Mouse (Mus musculus): ENCODE data around the gene Ss18l2.

Ss18l2 gene

DNA sequence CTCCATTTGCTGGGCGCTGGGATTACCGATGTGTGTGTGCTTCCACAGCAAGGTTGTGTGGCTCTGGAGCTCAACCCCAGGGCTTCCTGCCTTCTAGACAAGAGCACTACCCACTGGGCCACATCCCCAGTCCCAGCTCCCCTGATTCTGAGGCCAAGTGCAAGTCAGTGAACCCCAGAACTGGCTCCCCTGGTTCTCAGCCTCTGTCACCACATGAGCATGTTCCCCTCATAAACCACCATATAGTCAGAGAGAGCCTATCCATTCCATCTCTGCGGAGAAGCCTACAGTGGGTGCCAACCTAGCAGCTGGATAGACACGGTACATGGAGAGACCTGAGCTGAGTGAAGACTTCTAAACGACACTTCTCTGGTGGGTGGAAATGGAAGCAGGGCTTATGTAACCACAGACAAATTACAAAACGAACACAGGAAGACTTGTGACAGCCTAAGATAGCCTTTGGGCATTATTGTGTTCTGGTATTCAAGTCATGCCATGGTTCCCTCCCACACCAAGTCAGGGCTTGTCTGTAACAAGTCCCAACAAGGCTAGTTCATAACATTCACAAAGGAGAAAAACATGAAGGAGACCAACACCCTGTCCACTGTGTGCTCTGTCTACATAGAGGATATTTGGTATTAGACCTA is 4.0 kb upstream of the Ss18l2 start:
- no peaks in the 10 kb centered on the region for H3K9me3 ChIP-seq (ENCODE audit: low read length)

DNA sequence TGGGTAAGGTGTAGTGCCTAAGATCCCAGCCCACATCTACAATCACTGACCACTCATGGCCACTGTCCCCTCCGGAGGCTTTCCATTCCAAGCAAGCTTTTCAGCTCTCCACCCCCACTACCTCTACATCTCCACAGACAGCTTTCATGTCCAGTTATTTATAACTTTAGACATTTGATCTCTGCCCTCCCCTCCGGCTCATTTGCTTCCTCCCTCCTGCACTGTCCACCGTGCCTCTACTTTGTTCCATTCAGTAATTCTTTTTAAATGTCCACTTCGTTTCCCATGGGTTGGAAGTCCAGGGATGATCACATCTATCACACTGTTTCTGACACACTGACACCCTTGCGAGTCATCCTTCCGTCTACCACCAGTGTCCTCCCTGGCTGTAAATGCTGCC is 2.3 kb upstream of the Ss18l2 start:
- H3K9me3 ChIP-seq (ENCODE audit: low read length), result no peaks in the 10 kb centered on the region
- no peak for TF ChIP-seq CTCF (conservative IDR thresholded peaks at IDR 0.05; ENCODE audit: low read length)
- no peak overlapping the region for H3K4me3 ChIP-seq (replicated peaks; ENCODE audit: low read length)
- H3K4me1 ChIP-seq (replicated peaks; ENCODE audit: low read depth, low read length), result peaks cover 49% of the 10 kb centered on the region
- H3K36me3 ChIP-seq (ENCODE audit: insufficient read depth, low read length), result peaks cover 13% of the 10 kb centered on the region
- H3K27me3 ChIP-seq (ENCODE audit: insufficient read depth, low read length), result no peaks in the 10 kb centered on the region; the same call in 1 of the 2 replicates

More for the DNA sequence above, 4.0 kb upstream of the Ss18l2 start:
- TF ChIP-seq NANOG (IDR thresholded peaks at IDR 0.05; ENCODE audit: borderline replicate concordance, low read length) (no peak), CTCF (conservative IDR thresholded peaks at IDR 0.05; ENCODE audit: low read length) (no peak), POU5F1 (IDR thresholded peaks at IDR 0.05; ENCODE audit: borderline replicate concordance, low read length) (no peak)
- Histone ChIP-seq H3K36me3 (ENCODE audit: insufficient read depth, low read length) (0 out of 2 replicates have a peak, but pooled peaks cover 3% of the 10 kb centered on the region), H3K4me3 (replicated peaks; ENCODE audit: low read length) (peak overlapping the region; percentile 87; the same call in 1 of the 2 replicates), H3K4me1 (replicated peaks; ENCODE audit: low read depth, low read length) (peaks cover 48% of the 10 kb centered on the region), H3K27me3 (ENCODE audit: insufficient read depth, low read length) (no peaks in the 10 kb centered on the region; the same call in 1 of the 2 replicates)

DNA sequence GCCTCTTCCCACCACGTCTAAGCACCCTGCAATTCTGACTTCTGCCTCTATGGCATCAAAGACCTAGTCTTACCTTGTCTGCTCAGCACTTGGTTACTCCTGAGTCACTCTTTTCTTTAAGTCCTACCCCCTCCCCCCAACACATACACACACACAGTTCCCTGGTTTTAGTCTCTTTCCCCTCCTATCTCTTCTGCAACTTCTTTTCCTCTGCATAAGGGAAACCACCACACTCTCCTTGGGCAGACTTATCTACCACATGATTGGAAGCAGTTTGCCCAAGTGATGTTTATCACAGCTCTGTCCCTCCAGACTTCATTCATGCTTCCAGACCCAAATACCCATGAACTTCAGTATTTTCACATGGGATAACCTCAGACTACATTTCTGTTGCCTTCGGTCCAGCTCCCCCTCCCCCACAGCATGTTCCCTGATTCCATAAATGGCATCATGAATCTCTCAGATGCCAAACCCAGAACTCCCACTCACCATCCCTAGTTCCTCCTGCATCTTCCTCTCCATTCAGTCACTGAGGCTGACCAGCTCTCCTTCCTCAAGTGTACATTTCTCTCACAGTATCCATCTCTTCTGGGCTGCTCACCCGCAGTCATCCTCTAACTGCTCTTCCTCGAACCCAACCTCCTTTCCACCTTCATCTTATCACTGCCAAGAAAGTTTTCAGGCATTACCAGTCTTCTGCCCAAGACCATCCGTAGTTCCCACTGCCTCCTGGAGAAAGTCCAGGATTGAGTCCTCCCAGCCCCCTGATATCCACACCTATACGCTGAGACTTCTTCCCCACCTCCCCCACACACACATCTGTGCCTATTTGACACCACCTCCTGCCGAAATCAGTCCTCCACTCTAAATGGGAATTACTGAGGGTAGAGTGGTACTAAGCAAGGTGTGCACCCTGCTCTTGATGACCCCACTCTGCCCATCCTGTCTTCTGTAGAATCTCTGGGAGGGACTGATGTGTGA is 1.3 kb upstream of the Ss18l2 start:
- peaks cover 21% of the 10 kb centered on the region for H3K36me3 ChIP-seq (ENCODE audit: insufficient read depth, low read length)
- no peaks in the 10 kb centered on the region for H3K9me3 ChIP-seq (ENCODE audit: low read length)
- no peak overlapping the region for H3K4me3 ChIP-seq (replicated peaks; ENCODE audit: low read length)
- no peaks in the 10 kb centered on the region; the same call in 1 of the 2 replicates for H3K27me3 ChIP-seq (ENCODE audit: insufficient read depth, low read length)
- peaks cover 39% of the 10 kb centered on the region for H3K4me1 ChIP-seq (replicated peaks; ENCODE audit: low read depth, low read length)
- TF ChIP-seq NANOG (IDR thresholded peaks at IDR 0.05; ENCODE audit: borderline replicate concordance, low read length) (no peak), POU5F1 (IDR thresholded peaks at IDR 0.05; ENCODE audit: borderline replicate concordance, low read length) (no peak), CTCF (conservative IDR thresholded peaks at IDR 0.05; ENCODE audit: low read length) (no peak)

DNA sequence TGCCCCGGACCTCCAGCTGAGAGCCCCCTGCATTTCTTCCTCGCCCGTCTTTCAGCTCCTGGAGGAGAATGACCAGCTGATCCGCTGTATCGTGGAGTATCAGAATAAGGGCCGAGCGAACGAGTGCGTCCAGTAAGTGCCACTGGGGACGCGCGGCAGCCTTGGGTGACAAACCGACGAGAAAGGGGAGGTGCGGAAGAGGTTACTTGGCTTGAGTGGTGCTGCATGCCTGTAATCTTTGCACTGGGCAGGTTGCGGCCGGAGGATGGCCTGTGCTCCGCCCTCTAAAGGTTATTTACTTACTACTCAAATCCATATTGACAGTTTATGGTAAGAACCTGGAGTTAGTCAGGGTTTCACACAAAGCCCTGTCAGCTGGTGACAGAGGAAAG is 451 bp downstream of the Ss18l2 start:
- Histone ChIP-seq H3K36me3 (ENCODE audit: insufficient read depth, low read length) (peaks cover 21% of the 10 kb centered on the region), H3K4me1 (replicated peaks; ENCODE audit: low read depth, low read length) (peaks cover 25% of the 10 kb centered on the region), H3K4me3 (replicated peaks; ENCODE audit: low read length) (peak overlapping the region; percentile 99), H3K27me3 (ENCODE audit: insufficient read depth, low read length) (no peaks in the 10 kb centered on the region; the same call in 1 of the 2 replicates), H3K9me3 (ENCODE audit: low read length) (no peaks in the 10 kb centered on the region)
- TF ChIP-seq NANOG (IDR thresholded peaks at IDR 0.05; ENCODE audit: borderline replicate concordance, low read length), result no peak
- no peak for TF ChIP-seq POU5F1 (IDR thresholded peaks at IDR 0.05; ENCODE audit: borderline replicate concordance, low read length)
- TF ChIP-seq CTCF (conservative IDR thresholded peaks at IDR 0.05; ENCODE audit: low read length), result no peak

DNA sequence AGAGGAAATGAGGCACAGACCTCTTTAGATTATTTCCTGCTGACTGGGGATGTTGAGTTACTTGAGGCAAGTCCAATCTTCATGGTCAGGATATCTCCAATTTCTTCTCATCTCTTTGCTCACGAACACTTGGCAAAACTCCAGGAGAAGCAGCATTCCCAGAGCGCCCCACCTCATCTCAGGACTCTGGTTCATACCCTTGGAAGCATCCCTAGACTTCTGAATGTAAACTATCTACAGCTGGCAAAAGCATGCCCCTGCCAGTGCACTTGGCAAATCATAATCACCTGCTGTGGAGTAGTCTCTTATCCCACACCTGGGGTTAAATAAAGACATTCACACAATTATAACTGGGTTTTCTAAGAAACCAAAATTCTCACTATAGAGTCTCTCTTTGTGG is 6.9 kb downstream of the Ss18l2 start:
- Histone ChIP-seq H3K4me1 (replicated peaks; ENCODE audit: low read depth, low read length) (peaks cover 23% of the 10 kb centered on the region), H3K9me3 (ENCODE audit: low read length) (no peaks in the 10 kb centered on the region), H3K36me3 (ENCODE audit: insufficient read depth, low read length) (peaks cover 18% of the 10 kb centered on the region), H3K27me3 (ENCODE audit: insufficient read depth, low read length) (peaks cover 8% of the 10 kb centered on the region), H3K4me3 (replicated peaks; ENCODE audit: low read length) (no peak overlapping the region)
- no peak for TF ChIP-seq CTCF (conservative IDR thresholded peaks at IDR 0.05; ENCODE audit: low read length)
- TF ChIP-seq NANOG (IDR thresholded peaks at IDR 0.05; ENCODE audit: borderline replicate concordance, low read length), result no peak
- TF ChIP-seq POU5F1 (IDR thresholded peaks at IDR 0.05; ENCODE audit: borderline replicate concordance, low read length), result no peak

DNA sequence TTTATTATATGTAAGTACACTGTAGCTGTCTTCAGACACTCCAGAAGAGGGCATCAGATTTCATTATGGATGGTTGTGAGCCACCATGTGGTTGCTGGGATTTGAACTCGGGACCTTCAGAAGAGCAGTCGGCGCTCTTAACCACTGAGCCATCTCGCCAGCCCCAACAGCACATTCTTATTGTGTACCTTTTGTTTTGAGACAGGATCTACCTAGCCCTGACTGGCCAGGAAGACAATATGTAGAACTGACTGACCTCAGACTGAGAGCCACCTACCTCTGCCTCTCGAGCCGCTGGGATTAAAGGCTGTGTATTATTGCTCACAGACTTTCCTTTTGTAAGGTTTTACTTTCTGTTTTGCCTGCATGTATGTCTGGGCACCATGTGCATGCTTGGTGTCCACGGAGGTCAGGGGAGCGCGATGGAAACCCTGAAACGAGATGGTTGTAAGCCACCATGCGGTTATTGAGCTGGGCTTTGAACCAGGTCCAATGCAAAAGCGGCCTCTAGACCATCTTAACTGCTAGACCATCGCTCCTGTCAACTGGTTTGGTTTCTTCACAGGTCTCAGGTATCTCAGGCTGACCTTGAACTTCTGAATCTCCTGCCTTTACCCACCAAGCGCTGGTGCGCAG is 8.1 kb downstream of the Ss18l2 start:
- Histone ChIP-seq H3K36me3 (ENCODE audit: insufficient read depth, low read length) (peaks cover 7% of the 10 kb centered on the region), H3K9me3 (ENCODE audit: low read length) (no peaks in the 10 kb centered on the region), H3K27me3 (ENCODE audit: insufficient read depth, low read length) (peaks cover 8% of the 10 kb centered on the region), H3K4me3 (replicated peaks; ENCODE audit: low read length) (peak overlapping the region; percentile 83), H3K4me1 (replicated peaks; ENCODE audit: low read depth, low read length) (peaks cover 23% of the 10 kb centered on the region)
- TF ChIP-seq CTCF (conservative IDR thresholded peaks at IDR 0.05; ENCODE audit: low read length), result no peak
- no peak for TF ChIP-seq POU5F1 (IDR thresholded peaks at IDR 0.05; ENCODE audit: borderline replicate concordance, low read length)
- no peak for TF ChIP-seq NANOG (IDR thresholded peaks at IDR 0.05; ENCODE audit: borderline replicate concordance, low read length)

DNA sequence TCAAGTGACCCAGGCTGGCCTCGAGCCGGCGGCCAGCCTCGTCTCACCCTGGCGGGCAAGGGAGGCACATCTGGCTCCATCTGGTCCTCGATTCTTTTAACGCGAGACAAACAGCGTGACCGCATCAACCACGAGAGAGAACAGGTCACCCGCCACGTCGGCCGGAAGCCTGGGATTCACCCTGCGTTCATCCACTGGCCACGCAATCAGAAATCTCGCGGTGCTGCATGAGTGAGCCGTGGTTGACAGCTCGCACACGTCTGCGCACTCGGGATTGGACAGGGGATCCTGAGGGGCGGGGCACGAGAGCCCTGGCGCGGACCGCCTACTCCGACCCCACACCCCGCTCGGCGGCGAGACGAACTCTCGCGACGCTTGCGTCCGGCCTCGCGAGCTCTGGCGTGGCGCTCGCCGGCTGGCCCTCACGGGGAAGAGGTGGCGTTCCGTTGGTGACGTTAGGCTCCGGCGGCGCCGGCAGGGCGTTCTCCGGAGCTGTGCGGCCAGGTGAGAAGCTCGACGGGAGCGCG is 8.7 kb downstream of the Ss18l2 start, which contains the start of gene Nktr:
Gene Nktr (plus strand): TSS at position 378 of the 527 bp plus-strand sequence.
- H3K4me3 ChIP-seq (replicated peaks; ENCODE audit: low read length), result peak within 1 kb of the TSS; percentile 83
- peaks cover 23% of the 10 kb centered on the region for H3K4me1 ChIP-seq (replicated peaks; ENCODE audit: low read depth, low read length)
- peaks cover 8% of the 10 kb centered on the region for H3K27me3 ChIP-seq (ENCODE audit: insufficient read depth, low read length)
- peaks cover 3% of the 10 kb centered on the region for H3K36me3 ChIP-seq (ENCODE audit: insufficient read depth, low read length)
- H3K9me3 ChIP-seq (ENCODE audit: low read length), result no peaks in the 10 kb centered on the region
- no peak for TF ChIP-seq CTCF (conservative IDR thresholded peaks at IDR 0.05; ENCODE audit: low read length)
- TF ChIP-seq NANOG (IDR thresholded peaks at IDR 0.05; ENCODE audit: borderline replicate concordance, low read length), result 0 out of 2 replicates have a peak, but pooled peaks have one; percentile 9
- no peak for TF ChIP-seq POU5F1 (IDR thresholded peaks at IDR 0.05; ENCODE audit: borderline replicate concordance, low read length)
